Mouse (Mus musculus): ENCODE measurements at regions not wholly inside any gene's neighbourhood (a gene's known extent, or its start where the extent isn't known, plus 50 kb on each side); places are given as distances from the start of the nearest gene placed in this dataset.

DNA sequence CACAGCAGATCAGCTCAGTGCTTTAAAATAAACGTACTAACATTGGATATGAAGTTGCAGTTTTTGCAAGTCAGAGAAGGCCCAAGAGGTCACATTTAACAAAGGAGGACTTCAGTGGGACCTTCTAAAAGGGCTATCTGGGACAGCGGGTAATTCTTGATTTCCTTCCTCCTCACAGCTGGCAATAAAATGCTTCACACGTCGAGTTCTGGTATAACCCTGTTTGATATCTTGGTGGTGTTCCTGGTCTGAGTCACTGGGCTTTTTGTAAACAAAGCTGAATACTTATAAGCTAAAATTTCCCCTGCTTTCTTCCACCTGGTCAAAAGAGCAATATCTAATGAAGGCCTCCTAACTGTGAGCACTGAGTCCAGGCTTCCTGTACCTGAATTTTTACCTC lies 187.9 kb downstream of the Rnd3 start:
- DNase-seq (ENCODE audit: low read depth, low spot score), result no peak
- TF ChIP-seq CHD2 (IDR thresholded peaks at IDR 0.05; ENCODE audit: low read depth, low read length) (no peak), MAFK (IDR thresholded peaks at IDR 0.05; ENCODE audit: insufficient read depth, low read depth, low read length) (no peak), ZC3H11A (IDR thresholded peaks at IDR 0.05; ENCODE audit: borderline replicate concordance, low read depth, low read length) (no peak), ZNF384 (IDR thresholded peaks at IDR 0.05; ENCODE audit: low read depth, low read length) (no peak), HCFC1 (IDR thresholded peaks at IDR 0.05; ENCODE audit: borderline replicate concordance, insufficient read depth, low read length) (no peak)
- no peaks in the 10 kb centered on the region for H3K36me3 ChIP-seq (ENCODE audit: control insufficient read depth, insufficient read depth, low read length, poor library complexity, severe bottlenecking)
- no peak overlapping the region for H3K27ac ChIP-seq (ENCODE audit: insufficient read depth, low read depth, low read length, poor library complexity, severe bottlenecking)
- in situ Hi-C loops (cut with MboI; ENCODE audit: low sequenced_read_pairs in 2 of 2, unreplicated experiment in 2 of 2), result no loop called here
- H3K4me3 ChIP-seq (ENCODE audit: insufficient read depth in 1 of 2, low read depth in 1 of 2, low read length in 2 of 2, poor library complexity in 1 of 2, severe bottlenecking in 1 of 2), result no peak overlapping the region
- H3K4me1 ChIP-seq (ENCODE audit: control insufficient read depth in 2 of 2, insufficient read depth in 2 of 2, low read length in 2 of 2, poor library complexity in 1 of 2), result no peaks in the 10 kb centered on the region
- no peak overlapping the region for H3K9ac ChIP-seq (ENCODE audit: insufficient read depth, low read depth, low read length, poor library complexity, severe bottlenecking)
- H3K9me3 ChIP-seq (ENCODE audit: control insufficient read depth, insufficient read depth, low read depth, low read length), result no peaks in the 10 kb centered on the region

DNA sequence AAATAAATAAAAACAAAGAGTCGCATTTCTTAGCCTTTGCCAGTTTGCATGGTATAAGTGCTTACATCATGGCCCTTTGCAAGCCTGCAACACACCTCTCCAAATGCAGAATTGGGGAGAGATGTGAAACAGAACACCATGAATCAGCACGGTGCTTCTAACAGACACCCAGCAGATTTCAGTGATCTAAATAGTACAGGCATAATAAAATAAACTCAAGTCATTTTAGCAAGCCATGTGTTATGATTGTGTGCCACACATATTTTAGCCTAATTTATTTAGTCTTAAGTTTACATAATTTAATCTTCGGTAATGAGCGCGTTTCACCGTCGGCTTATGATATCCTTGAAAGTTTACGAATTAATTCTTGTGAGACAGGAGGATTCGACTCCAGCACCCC lies 189.6 kb downstream of the Rnd3 start:
- DNase-seq (ENCODE audit: low read depth, low spot score), result no peak
- in situ Hi-C loops (cut with MboI; ENCODE audit: low sequenced_read_pairs in 2 of 2, unreplicated experiment in 2 of 2), result no loop called here
- TF ChIP-seq CHD2 (IDR thresholded peaks at IDR 0.05; ENCODE audit: low read depth, low read length), result no peak
- no peak for TF ChIP-seq HCFC1 (IDR thresholded peaks at IDR 0.05; ENCODE audit: borderline replicate concordance, insufficient read depth, low read length)
- no peak for TF ChIP-seq MAFK (IDR thresholded peaks at IDR 0.05; ENCODE audit: insufficient read depth, low read depth, low read length)
- TF ChIP-seq ZC3H11A (IDR thresholded peaks at IDR 0.05; ENCODE audit: borderline replicate concordance, low read depth, low read length), result no peak
- TF ChIP-seq ZNF384 (IDR thresholded peaks at IDR 0.05; ENCODE audit: low read depth, low read length), result no peak
- H3K4me3 ChIP-seq (ENCODE audit: insufficient read depth in 1 of 2, low read depth in 1 of 2, low read length in 2 of 2, poor library complexity in 1 of 2, severe bottlenecking in 1 of 2), result no peak overlapping the region
- H3K9me3 ChIP-seq (ENCODE audit: control insufficient read depth, insufficient read depth, low read depth, low read length), result no peaks in the 10 kb centered on the region
- no peaks in the 10 kb centered on the region for H3K4me1 ChIP-seq (ENCODE audit: control insufficient read depth in 2 of 2, insufficient read depth in 2 of 2, low read length in 2 of 2, poor library complexity in 1 of 2)
- no peak overlapping the region for H3K27ac ChIP-seq (ENCODE audit: insufficient read depth, low read depth, low read length, poor library complexity, severe bottlenecking)
- H3K36me3 ChIP-seq (ENCODE audit: control insufficient read depth, insufficient read depth, low read length, poor library complexity, severe bottlenecking), result no peaks in the 10 kb centered on the region
- no peak overlapping the region for H3K9ac ChIP-seq (ENCODE audit: insufficient read depth, low read depth, low read length, poor library complexity, severe bottlenecking)

DNA sequence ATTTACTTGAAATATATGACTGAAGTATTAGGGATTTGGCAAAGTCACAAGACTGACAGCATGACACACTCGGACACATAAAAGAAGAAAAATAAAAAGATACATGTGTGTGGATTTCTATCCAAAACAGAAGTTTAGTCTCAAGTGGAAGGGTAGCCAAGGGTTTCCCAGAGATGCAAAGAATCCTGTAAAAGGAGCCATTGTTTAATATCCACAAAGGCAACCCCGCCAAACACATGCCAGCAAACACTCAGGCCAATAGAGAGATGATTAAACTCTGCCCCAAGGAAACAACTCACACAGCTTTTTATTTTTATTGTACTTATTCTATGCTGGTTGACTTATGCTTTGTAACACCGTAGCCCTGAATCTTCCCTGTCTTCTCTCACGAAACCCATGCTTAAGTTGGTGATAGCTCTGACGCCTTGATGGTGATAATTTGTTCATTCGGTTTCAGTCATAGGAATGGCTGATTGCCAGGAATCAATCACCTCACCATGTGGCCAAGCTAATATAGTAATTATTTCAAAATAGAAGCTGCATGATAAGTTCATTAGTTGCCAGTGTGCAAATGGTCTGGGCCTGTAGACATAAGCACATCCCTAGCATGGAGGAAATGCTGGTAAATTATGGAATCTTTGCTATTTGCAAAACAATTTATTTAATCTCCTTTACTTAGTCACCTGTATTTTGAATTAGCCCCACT lies 194.4 kb downstream of the Rnd3 start:
- H3K9me3 ChIP-seq (ENCODE audit: control insufficient read depth, insufficient read depth, low read depth, low read length), result no peaks in the 10 kb centered on the region
- H3K36me3 ChIP-seq (ENCODE audit: control insufficient read depth, insufficient read depth, low read length, poor library complexity, severe bottlenecking), result no peaks in the 10 kb centered on the region
- in situ Hi-C loops (cut with MboI; ENCODE audit: low sequenced_read_pairs in 2 of 2, unreplicated experiment in 2 of 2), result no loop called here
- no peak overlapping the region for H3K4me3 ChIP-seq (ENCODE audit: insufficient read depth in 1 of 2, low read depth in 1 of 2, low read length in 2 of 2, poor library complexity in 1 of 2, severe bottlenecking in 1 of 2)
- H3K4me1 ChIP-seq (ENCODE audit: control insufficient read depth in 2 of 2, insufficient read depth in 2 of 2, low read length in 2 of 2, poor library complexity in 1 of 2), result no peaks in the 10 kb centered on the region
- no peak overlapping the region for H3K9ac ChIP-seq (ENCODE audit: insufficient read depth, low read depth, low read length, poor library complexity, severe bottlenecking)
- DNase-seq (ENCODE audit: low read depth, low spot score), result no peak
- TF ChIP-seq CHD2 (IDR thresholded peaks at IDR 0.05; ENCODE audit: low read depth, low read length) (no peak), ZNF384 (IDR thresholded peaks at IDR 0.05; ENCODE audit: low read depth, low read length) (no peak), HCFC1 (IDR thresholded peaks at IDR 0.05; ENCODE audit: borderline replicate concordance, insufficient read depth, low read length) (no peak)
- no peak overlapping the region for H3K27ac ChIP-seq (ENCODE audit: insufficient read depth, low read depth, low read length, poor library complexity, severe bottlenecking)

DNA sequence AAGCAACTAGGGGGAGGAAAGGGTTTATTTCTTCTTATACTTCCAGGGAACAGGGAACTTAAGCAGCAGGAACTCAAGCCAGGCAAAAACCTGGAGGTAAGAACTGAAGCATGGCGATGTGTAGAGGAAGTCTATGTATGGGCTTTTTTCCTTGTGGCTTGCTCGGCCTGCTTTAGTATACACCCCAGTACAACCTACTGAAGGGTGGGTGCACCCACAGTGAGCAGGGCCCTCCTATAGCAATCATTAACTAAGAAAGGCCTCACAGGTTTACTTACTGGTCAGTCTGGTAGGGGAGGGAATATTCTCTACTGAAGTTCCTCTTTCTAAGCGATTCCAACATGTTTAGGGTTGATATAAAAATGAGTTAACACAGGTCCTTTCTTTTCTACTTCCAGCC lies 197.9 kb downstream of the Rnd3 start:
- Histone ChIP-seq H3K9ac (ENCODE audit: insufficient read depth, low read depth, low read length, poor library complexity, severe bottlenecking) (no peak overlapping the region), H3K4me3 (ENCODE audit: insufficient read depth in 1 of 2, low read depth in 1 of 2, low read length in 2 of 2, poor library complexity in 1 of 2, severe bottlenecking in 1 of 2) (no peak overlapping the region), H3K9me3 (ENCODE audit: control insufficient read depth, insufficient read depth, low read depth, low read length) (no peaks in the 10 kb centered on the region), H3K4me1 (ENCODE audit: control insufficient read depth in 2 of 2, insufficient read depth in 2 of 2, low read length in 2 of 2, poor library complexity in 1 of 2) (no peaks in the 10 kb centered on the region), H3K27ac (ENCODE audit: insufficient read depth, low read depth, low read length, poor library complexity, severe bottlenecking) (no peak overlapping the region), H3K36me3 (ENCODE audit: control insufficient read depth, insufficient read depth, low read length, poor library complexity, severe bottlenecking) (no peaks in the 10 kb centered on the region)
- in situ Hi-C loops (cut with MboI; ENCODE audit: low sequenced_read_pairs in 2 of 2, unreplicated experiment in 2 of 2), result no loop called here
- DNase-seq (ENCODE audit: low read depth, low spot score), result no peak
- TF ChIP-seq MAFK (IDR thresholded peaks at IDR 0.05; ENCODE audit: insufficient read depth, low read depth, low read length), result no peak
- TF ChIP-seq HCFC1 (IDR thresholded peaks at IDR 0.05; ENCODE audit: borderline replicate concordance, insufficient read depth, low read length), result no peak

DNA sequence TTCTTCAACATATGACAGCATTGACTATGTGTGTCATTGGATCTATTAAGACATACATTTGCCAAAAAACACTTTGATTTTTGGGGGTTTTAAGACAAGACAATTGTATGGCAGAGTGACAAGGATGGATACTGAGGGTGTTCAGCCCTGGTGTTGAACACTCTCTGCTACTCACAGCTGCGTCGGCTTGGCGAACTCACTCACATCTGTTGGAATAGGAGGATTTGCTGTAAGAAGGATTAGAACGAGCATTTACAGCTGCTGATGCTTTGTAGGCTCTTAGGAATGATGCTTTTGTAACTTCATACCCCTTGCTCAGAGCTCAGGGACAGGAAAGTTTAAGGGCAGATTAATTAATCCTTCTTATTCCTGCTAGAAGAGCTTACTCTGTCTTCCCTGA lies 199.2 kb downstream of the Rnd3 start:
- Histone ChIP-seq H3K4me3 (ENCODE audit: insufficient read depth in 1 of 2, low read depth in 1 of 2, low read length in 2 of 2, poor library complexity in 1 of 2, severe bottlenecking in 1 of 2) (no peak overlapping the region), H3K4me1 (ENCODE audit: control insufficient read depth in 2 of 2, insufficient read depth in 2 of 2, low read length in 2 of 2, poor library complexity in 1 of 2) (no peaks in the 10 kb centered on the region), H3K36me3 (ENCODE audit: control insufficient read depth, insufficient read depth, low read length, poor library complexity, severe bottlenecking) (no peaks in the 10 kb centered on the region), H3K27ac (ENCODE audit: insufficient read depth, low read depth, low read length, poor library complexity, severe bottlenecking) (no peak overlapping the region), H3K9me3 (ENCODE audit: control insufficient read depth, insufficient read depth, low read depth, low read length) (no peaks in the 10 kb centered on the region), H3K9ac (ENCODE audit: insufficient read depth, low read depth, low read length, poor library complexity, severe bottlenecking) (no peak overlapping the region)
- in situ Hi-C loops (cut with MboI; ENCODE audit: low sequenced_read_pairs in 2 of 2, unreplicated experiment in 2 of 2), result no loop called here
- TF ChIP-seq HCFC1 (IDR thresholded peaks at IDR 0.05; ENCODE audit: borderline replicate concordance, insufficient read depth, low read length) (no peak), CHD2 (IDR thresholded peaks at IDR 0.05; ENCODE audit: low read depth, low read length) (no peak), ZNF384 (IDR thresholded peaks at IDR 0.05; ENCODE audit: low read depth, low read length) (no peak), ZC3H11A (IDR thresholded peaks at IDR 0.05; ENCODE audit: borderline replicate concordance, low read depth, low read length) (no peak), MAFK (IDR thresholded peaks at IDR 0.05; ENCODE audit: insufficient read depth, low read depth, low read length) (no peak)
- no peak for DNase-seq (ENCODE audit: low read depth, low spot score)
